Mouse (Mus musculus): Measurements from ENCODE around the gene 9130409I23Rik. TPM values are rescaled to one million over a fixed set of nuclear protein-coding genes. Genes with fewer than 3 reads are reported as not detected.
"Not testable (repeated sequence)": the region's sequence is repeated elsewhere in the genome, so short reads cannot be mapped to it uniquely, and the experiment has no call there.

9130409I23Rik gene
- total RNA-seq, 2 experiments from 2014 or later, result not detected

GRCm38 (mm10) chr1:181021488-181021865, 29.6 kb upstream of the 9130409I23Rik start:
- intact Hi-C loops (cut with DNase I), result no loop called here
- DNase-seq (ENCODE audit: low spot score in 2 of 2), result no peak

GRCm38 (mm10) chr1:181022265-181022664, 28.8 kb upstream of the 9130409I23Rik start:
- intact Hi-C loops (cut with DNase I), result no loop called here
- peak; percentile 25 to 62 for DNase-seq (ENCODE audit: low spot score in 2 of 2)

GRCm38 (mm10) chr1:181035015-181035778, 15.8 kb upstream of the 9130409I23Rik start:
- DNase-seq (ENCODE audit: low spot score in 2 of 2); intact Hi-C loops (cut with DNase I): not testable (repeated sequence)

- intact Hi-C loops (cut with DNase I), result no loop called here
- DNase-seq (ENCODE audit: low spot score in 2 of 2), result no peak
Observed at GRCm38 (mm10) chr1:181037623-181038022, 13.4 kb upstream of the 9130409I23Rik start.

GRCm38 (mm10) chr1:181039652-181040051, 11.4 kb upstream of the 9130409I23Rik start:
- intact Hi-C loops (cut with DNase I), result loop anchor here (1.0 kb wide), 1 partner anchor 47 kb away; no protein-coding TSS in a partner anchor
- DNase-seq (ENCODE audit: low spot score in 2 of 2), result no peak

GRCm38 (mm10) chr1:181047520-181047919, 3.5 kb upstream of the 9130409I23Rik start:
- no peak for DNase-seq (ENCODE audit: low spot score in 2 of 2)
- intact Hi-C loops (cut with DNase I), result no loop called here

- DNase-seq (ENCODE audit: low spot score in 2 of 2), result no peak
- intact Hi-C loops (cut with DNase I), result no loop called here
Observed at GRCm38 (mm10) chr1:181049328-181049842, 1.7 kb upstream of the 9130409I23Rik start.

- intact Hi-C loops (cut with DNase I), result no loop called here
- no peak for DNase-seq (ENCODE audit: low spot score in 2 of 2)
Observed at GRCm38 (mm10) chr1:181052898-181053297, 1.9 kb downstream of the 9130409I23Rik start.

GRCm38 (mm10) chr1:181061784-181062485, 10.9 kb downstream of the 9130409I23Rik start:
- intact Hi-C loops (cut with DNase I), result no loop called here
- no peak for DNase-seq (ENCODE audit: low spot score in 2 of 2)

- no peak for DNase-seq (ENCODE audit: low spot score in 2 of 2)
- intact Hi-C loops (cut with DNase I), result no loop called here
Observed at GRCm38 (mm10) chr1:181063991-181064390, 13.0 kb downstream of the 9130409I23Rik start.

- no peak for DNase-seq (ENCODE audit: low spot score in 2 of 2)
- intact Hi-C loops (cut with DNase I), result no loop called here
Observed at GRCm38 (mm10) chr1:181064648-181065047, 13.6 kb downstream of the 9130409I23Rik start.

- no peak for DNase-seq (ENCODE audit: low spot score in 2 of 2)
- intact Hi-C loops (cut with DNase I), result no loop called here
Observed at GRCm38 (mm10) chr1:181068344-181068743, 17.3 kb downstream of the 9130409I23Rik start.

GRCm38 (mm10) chr1:181069671-181070070, 18.6 kb downstream of the 9130409I23Rik start:
- intact Hi-C loops (cut with DNase I), result no loop called here

GRCm38 (mm10) chr1:181073075-181073474, 22.0 kb downstream of the 9130409I23Rik start:
- intact Hi-C loops (cut with DNase I), result no loop called here
- no peak for DNase-seq (ENCODE audit: low spot score in 2 of 2)

More at GRCm38 (mm10) chr1:181069671-181070070, 18.6 kb downstream of the 9130409I23Rik start:
- DNase-seq (ENCODE audit: low spot score in 2 of 2), result peak; percentile 9 to 78

- intact Hi-C loops (cut with DNase I), result no loop called here
- no peak for DNase-seq (ENCODE audit: low spot score in 2 of 2)
Observed at GRCm38 (mm10) chr1:181084021-181084420, 33.0 kb downstream of the 9130409I23Rik start.

GRCm38 (mm10) chr1:181090048-181090447, 39.0 kb downstream of the 9130409I23Rik start:
- intact Hi-C loops (cut with DNase I), result no loop called here
- DNase-seq (ENCODE audit: low spot score in 2 of 2), result no peak

Other genes starting within 250 kb of the 9130409I23Rik start
- 100 to 1,000 TPM; 301 to 318 TPM for gene H3f3a, start 237.3 kb upstream of the 9130409I23Rik start, total RNA-seq (2021)
- gene Sde2, start 200.1 kb upstream of the 9130409I23Rik start, total RNA-seq (2021), result 10 to 100 TPM; 18.8 to 21.0 TPM
- 1 to 10 TPM in 1 of 2 experiments, under 1 TPM in 1; 0.37 to 2.0 TPM for gene Lefty2, start 158.1 kb upstream of the 9130409I23Rik start, total RNA-seq (2021)
- 10 to 100 TPM; 29.8 to 30.2 TPM for gene Pycr2, start 146.9 kb upstream of the 9130409I23Rik start, total RNA-seq (2021)
- under 1 TPM; 0.44 to 0.89 TPM for gene Lefty1, start 116.2 kb upstream of the 9130409I23Rik start, total RNA-seq (2021)
- gene Tmem63a, start 108.9 kb upstream of the 9130409I23Rik start, total RNA-seq (2021), result 10 to 100 TPM; 10.5 to 11.1 TPM
- gene Ephx1, start 30.3 kb upstream of the 9130409I23Rik start, total RNA-seq (2021), result 10 to 100 TPM; 24.6 to 34.3 TPM
- 10 to 100 TPM; 28.6 to 35.7 TPM for gene Nvl, start 93.0 kb downstream of the 9130409I23Rik start, total RNA-seq (2021)
- 10 to 100 TPM; 26.8 to 27.9 TPM for gene Cnih4, start 93.5 kb downstream of the 9130409I23Rik start, total RNA-seq (2021)
- gene Wdr26, start 160.8 kb downstream of the 9130409I23Rik start, total RNA-seq (2021), result 100 to 1,000 TPM; 106 to 119 TPM